12 mouse cellular contexts compared by ENCODE assay signal in the genomic region with DNA sequence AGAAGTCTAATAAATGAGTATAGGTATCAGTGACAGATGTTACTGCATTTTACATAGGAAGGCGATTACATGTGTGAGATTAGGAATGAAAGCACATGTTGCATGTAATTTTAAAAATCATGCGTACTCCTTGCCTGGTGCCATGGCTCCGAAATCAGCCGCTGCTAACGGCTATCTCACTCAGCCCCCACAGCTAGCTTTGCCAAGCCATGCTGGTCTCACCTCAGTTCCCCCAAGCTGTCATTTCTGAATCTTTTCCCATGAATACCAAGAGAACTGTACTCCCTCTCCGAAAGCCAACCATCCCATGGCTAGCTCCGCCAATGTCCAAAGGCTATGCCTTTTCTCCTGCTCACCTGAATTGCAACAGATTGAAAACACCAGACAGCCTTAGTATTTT.
"Had no signal": no experiment of that assay in that cellular context is flagged by ENCODE, and none has a peak within 500 bp of the region (broad histone marks: within the 10 kb centered on the region; RNA-seq: fewer than 3 reads in every experiment).

No protein-coding gene starts in this region.

- DNase-seq: retina, postnatal 1 day; right cerebral cortex, adult 18-20 months; right cerebral cortex, postnatal 14 days; right cerebral cortex, postnatal 25 days; right cerebral cortex, postnatal 4 days; spleen, adult 18-20 months; thymus, adult 18-20 months; thymus, adult 2 months; thymus, postnatal 14 days; thymus, postnatal 25 days; thymus, postnatal 36 days; thymus, postnatal 4 days had no signal
